Mouse (Mus musculus) ovary, postnatal 14 days (tissue): ENCODE measurements around the gene Prkag2.

ENCODE experiments used
- DNase-seq: peaks from one replicate; pipeline ENCODE4 v3.0.0; 2022; ENCODE audit warnings: low spot score

Gene Prkag2

DNA sequence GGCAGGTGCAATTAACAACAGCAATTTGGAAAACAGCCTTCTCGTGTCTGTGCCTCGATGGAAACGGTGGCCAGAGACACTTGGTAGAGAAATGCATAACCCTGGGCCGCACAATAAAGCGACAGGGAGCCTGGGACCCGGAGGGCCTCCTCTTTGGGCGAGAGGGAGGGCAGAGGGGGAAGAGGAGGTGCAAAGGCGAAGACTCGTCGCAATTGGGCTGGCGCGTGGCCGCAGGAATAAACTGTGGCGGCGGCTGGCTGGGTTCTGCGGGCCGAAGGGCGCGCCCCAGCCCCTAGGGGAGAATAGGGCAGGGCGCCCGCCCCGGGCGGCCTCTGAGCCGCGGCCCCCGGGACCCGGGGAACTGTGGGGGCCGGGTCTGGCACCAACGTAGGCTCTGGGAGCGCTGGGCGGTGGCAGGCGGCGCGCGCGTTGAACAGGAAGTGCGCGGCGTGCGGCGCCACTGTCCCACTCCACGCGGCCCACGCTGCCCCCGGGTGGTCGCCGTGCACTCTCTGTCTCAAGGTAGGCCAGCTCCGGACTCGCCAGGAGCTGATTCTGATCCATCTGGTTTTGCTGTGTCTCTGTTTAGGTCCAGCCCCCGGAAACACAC is at the start of gene Prkag2:
Gene Prkag2, minus strand, starts transcription at position 127 of the 610 bp plus-strand sequence.
- peak; percentile 62 for DNase-seq

DNA sequence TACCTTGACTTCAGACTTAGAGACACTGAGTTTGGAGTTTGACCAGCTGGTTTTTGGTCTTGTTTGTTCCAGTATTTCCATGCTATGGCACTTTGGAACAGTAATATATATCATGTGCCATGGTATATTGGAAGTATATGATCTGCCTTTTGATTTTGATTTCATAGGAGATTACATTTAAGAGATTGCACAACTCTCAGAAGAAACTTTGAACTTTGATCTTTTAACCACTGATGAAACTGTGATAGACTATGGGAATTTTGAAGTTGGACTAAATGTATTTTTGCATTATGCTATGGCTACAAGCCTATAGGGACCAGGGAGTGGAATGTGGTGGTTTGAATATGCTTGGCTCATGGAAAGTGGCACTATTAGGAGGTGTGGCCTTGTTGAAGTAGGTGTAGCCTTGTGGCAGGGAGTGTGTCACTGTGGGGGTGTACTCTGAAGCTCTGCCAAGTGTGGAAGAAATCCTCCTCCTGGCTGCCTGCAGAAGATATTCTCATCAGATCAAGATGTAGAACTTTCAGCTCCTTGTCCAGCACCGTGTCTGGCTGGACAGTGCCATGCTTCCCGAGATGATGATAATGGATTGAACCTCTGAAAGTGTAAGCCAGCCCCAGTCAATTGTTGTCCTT is 49.0 kb upstream of the Prkag2 start:
- no peak for DNase-seq

DNA sequence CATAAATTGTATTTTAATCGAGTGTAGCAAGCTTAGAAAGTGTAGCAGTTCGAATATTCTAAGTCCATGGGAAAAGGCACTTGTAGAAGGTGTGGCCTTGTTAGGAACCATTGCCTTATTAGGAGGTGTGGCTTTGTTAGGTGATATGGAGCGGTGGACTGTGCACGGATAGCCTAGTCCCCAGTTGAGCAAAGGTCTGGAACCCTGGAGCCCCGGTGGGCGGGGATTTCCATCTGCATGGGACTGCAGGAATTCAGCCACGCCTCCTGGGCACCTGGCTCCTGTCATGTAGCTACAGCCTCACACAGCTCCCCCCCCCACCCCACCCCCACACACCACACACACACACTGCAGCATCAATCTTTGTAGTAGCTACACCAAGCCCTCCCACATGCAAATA is 46.3 kb upstream of the Prkag2 start:
- no peak for DNase-seq

DNA sequence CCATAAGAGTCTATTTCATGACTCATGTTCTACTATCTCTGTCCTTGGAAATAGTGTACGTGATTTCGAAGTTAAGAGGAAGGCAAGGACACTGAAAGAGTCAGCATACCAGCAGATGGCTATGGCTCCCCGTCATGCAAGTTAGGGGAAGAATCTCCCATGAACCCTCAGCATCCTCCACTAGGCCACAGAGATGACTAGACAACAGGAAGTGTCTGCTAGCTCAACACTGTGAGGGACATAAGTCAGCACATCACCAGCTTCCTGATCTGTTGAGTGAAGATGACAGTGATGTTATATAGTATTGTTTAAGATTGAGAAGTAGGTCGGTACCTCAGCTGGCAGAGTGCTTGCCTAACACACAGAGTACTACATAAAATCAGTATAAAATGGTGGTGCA is 27.4 kb upstream of the Prkag2 start:
- no peak for DNase-seq

DNA sequence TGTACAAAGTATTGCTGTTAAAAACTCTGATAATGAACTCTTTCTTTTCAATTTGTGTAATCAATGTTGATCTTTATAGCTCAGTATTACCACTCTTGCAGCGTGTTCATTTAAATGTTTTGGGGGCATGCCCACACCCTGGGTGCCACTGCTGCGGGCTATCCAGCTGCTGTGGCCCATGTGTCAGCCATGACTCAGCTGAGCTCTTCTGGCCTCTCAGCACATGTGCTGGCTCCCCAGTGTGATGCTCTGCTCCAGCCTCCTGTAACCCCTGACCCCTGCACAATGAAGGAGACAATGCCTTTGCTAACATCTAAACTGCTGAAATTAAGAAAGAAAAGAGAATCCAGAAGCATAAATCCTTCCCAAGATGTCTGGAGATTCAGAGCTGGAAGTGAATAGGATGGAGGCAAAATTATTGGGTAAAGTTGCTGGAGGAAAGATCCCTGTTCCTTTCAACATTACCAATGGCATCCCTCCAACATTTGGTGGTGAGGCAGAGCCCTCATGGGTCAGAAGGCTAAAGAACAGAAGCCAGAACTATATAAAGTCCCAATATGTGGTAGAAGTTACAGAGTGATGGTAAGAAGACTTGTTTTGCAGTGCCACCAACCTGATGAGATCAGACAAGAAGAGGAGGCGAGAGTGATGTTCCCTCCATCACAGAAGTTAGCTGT is 25.6 kb upstream of the Prkag2 start:
- DNase-seq = no peak

DNA sequence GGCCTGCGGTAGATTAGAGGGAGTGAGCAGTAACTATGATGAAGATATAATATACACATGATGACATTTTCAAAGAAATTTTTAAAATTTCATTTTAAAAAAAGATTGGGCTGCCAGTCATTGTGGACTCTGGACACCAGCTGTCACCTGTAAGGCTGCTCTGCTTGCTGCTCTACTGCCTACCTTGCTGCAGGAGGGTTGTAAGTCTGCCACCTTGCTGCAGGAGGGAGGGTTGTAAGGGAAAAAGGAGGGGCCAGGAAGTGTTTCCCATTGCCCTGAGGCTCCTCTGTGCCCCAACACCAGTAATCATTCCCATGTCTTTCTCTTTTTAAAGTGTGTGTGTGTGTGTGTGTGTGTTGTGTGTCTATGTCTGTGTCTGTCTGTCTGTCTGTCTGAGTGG is 22.1 kb upstream of the Prkag2 start:
- no peak for DNase-seq

DNA sequence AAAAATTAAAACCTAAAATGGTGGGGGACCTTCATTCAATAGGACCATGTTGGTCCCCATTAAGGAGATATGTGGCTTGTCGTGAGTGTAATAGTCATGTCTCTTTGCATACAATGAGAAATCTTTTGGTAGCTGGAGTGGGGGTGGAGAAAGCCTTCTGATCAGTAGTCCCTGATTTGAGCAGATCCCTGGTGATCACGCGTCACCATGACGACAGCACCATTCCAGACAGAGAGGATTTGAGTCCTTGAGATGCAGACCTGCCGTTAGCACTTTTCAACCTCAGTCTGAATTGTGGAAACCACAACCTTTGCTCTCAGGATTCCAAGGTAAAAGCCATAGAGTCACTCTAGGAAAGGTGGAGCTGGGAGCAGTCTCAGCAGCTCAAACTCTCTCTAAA is 18.7 kb upstream of the Prkag2 start:
- no peak for DNase-seq

DNA sequence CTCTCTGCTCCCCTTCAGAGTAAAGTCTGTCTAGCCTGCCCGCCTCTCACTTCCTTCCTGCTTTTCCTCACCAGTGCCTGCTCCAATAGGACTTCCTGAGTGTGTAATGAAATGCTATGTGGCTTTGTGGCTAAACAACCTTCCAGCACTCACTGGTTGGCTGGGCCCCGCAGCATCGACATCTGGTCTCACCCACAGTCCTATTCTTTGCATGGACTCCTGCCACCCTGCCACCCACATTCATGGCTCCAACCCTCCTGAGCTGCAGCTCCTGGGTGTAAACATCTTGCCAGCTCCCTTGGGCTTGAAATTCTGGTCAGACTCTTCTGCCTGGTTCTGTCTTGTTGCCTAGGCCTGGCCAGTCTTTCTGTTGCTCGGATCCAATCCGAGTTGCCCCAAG is 15.6 kb upstream of the Prkag2 start:
- DNase-seq = no peak

DNA sequence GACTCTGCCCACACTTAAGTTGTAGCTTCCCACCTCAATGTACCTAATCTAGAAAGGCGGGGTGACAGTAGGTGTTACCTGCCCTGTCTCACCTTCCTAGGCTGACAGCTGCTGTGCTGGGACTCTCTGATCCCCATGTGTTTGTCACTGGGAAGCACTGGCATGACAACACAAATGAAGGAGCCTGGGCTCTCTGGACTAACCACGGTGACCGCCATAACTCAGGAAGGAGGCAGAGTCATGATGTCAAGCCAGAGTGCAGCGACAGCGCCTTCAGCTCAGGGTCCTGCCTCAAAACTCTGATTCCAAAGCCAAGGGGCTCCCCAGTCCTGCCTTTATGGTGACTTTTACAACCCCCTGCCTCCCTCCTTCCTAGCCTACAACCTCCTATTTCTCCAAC is 14.8 kb upstream of the Prkag2 start:
- no peak for DNase-seq

DNA sequence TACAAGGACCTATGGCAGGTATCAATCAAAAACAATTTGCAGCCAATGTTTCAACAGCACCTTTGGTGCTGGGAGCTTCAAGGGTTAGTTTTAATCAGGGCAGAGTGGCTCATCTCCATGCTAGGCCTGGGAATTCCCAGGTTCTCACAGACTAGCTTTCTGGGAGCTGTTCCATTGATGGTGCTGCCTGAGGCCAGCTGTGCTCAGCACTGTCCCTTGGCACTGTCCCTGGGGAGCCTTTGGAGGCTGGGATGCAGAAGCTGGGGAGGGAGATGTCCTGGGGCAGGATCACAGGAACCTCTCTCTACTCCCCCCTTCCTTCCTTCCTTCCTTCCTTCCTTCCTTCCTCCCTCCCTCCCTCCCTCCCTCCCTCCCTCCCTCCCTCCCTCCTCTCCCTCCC is 13.7 kb upstream of the Prkag2 start:
- no peak for DNase-seq

DNA sequence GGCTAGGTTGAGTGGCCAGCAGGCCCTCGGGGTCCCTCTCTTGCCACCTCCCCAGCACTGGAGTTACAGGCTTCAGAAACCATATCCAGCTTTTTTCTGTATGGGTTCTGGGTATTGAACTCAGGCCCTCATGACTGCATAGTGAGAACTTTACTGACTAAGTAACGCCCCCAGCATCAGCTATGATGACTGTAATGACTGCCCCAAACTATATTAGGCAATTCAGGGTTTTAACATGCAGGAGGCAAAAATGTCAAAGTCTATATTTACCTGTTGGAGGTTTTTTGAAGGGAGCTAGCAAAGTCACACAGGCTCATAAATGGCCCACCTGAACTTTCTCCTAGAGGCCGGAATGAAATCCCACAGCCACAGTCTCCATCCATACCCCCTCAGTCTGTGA is 9.9 kb upstream of the Prkag2 start:
- no peak for DNase-seq

DNA sequence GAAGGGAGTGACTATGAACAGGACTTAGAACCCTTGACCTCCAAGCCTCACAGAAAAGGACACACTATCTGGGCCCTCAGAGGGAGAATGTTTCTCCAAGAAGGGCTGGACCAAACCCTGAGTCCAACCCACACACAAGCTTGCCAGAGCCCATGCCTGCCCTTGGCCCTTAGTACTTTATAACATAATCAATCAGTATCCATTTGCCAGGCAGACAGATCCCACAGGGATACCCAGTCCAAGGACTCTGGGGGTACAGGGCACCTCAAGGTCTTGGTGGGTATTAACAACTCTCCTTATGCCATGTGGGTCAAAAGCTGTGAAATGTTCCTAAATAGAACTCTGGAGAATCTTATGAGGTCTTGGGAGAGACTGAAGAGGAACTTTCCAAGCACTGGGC is 5.3 kb upstream of the Prkag2 start:
- no peak for DNase-seq

DNA sequence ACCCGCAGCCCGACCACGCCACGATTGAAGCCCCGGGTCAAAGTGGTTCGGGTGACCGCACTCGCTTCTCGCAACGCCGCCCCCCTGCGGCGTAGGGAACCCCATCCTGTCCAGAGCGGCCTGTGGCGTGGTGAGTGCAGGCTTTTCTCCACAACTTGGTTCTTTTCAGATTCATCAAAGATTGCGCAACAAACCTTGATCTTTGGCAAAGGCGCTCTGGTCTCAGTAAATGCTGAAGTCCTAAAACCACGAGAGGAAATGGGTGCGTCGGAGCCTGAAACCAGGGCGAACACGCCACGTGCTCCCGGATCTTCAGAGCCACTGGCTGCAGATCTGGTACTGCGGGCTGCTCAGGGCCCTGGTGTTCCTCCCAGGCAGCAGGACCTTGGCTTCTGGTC is 683 bp upstream of the Prkag2 start:
- peak; percentile 54 for DNase-seq

DNA sequence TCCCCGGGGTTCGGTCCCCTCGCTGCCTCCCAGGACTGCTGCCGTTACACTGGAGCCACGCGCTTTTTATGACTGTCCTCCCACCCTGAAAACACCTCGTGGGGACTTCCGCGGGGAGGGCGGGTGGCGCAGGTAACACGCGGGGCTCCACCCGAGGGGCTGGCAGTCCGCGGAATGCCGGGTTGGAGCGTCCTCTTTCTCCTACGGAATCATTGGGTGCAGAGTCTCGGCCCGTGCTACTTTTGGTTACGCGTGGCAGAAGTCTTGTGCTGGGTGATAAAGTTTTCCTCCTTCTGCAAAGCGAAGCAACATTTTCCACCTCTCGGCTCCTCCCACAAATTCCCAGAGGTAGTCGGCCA is 306 bp downstream of the Prkag2 start:
- no peak for DNase-seq

DNA sequence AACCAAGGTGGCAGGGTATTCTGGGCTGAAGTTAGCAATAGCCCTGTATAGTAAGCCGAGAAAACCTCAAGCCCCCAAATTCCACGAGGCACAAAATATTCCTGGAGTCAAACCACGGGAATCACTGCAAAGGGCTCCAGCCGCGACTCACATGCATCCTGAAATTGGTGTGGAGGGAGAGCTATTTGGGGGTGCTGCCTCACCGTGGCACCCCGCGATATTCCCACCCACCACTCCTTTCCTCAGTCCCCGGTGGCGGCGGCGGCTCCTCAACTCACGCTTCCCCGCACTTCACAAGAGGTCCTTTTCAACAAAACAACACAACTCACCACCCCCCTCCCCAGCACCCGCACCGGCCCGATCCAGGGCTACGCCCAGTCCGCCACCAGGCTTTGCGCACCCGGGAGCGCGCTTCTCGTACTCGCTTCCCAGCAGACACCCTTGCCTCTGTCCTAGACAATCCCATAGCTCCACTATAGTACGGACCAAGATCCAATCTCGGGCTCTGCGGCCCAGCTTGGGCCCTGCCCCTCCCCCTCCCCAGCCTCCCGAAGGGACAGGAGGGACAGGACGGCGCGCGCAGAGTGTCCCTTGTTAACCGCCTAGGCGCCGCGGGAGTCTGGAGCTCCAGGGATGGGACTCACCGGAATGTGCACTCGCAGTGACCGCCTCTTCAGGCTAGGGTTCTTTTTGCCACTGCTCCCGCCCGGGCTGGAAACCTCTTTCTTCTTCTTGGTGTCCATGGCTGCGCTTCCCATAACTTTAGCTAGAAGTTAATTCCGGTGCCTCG is 880 bp downstream of the Prkag2 start:
- peak; percentile 54 for DNase-seq

DNA sequence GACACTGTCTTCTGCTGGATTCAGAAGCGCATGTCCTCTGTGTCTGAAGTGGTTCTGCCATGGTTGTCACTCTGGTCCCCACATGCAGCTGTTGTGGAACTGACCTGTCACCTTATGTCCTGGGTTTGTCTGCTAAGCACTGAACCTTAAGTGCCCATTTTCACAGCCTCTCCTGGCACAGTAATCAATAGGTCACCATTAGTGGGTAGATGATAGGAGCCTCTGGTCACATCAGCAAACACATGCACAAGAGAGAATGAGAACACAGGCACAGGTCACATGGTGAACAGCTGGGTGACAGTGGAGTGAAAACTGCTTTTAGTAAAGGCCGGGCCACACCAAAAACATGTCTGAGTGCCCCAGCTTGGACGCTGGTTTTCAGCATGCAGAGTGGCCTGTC is 2.6 kb downstream of the Prkag2 start:
- no peak for DNase-seq

DNA sequence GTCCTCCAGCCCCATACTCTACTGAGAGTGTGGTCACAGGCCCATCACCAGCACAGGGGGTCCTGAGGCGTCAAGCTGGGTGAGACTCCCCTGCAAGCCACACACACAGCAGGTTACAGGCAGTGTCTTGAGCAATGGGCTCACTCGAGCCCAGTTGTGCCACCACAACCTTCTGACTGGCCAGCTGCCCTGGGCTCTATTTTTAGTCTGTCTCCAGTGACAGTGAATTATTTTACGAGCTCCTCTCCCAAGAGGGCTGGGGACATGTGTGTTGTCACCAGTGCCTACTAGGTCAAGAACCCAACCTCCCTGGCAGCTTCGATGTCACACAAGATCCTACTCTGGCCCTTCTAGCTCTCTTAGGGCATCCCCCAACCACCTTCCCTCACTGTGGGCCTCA is 4.0 kb downstream of the Prkag2 start:
- DNase-seq = no peak

DNA sequence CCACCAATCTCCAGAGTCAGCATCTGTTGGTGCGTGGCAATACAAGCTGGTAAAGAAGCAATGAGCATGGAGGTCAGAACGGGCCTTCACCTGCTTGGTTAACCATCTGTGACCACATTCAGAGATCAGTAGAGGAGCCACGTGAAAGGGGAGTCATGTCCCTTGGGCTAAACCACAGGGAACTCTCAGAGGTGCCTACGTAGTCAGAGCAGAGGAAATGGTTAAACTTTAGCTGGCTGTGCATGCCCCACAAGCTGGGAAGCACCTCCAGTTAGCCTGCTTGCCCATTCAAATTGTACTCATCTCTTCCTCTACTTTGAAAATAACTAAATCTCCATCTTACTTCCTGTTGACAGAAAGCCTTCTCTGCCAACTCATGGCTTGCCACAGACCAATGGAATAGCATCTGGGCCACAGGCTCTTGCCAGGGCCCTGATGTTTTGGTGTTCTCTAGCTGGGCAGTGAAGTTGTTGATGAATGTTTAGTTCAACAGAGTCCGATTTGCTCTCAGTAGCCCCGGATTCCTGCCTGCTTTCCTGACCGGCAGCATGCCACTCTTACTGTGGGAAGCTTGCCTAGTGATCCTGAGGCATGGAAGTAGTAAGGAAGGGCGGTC is 7.7 kb downstream of the Prkag2 start:
- no peak for DNase-seq

DNA sequence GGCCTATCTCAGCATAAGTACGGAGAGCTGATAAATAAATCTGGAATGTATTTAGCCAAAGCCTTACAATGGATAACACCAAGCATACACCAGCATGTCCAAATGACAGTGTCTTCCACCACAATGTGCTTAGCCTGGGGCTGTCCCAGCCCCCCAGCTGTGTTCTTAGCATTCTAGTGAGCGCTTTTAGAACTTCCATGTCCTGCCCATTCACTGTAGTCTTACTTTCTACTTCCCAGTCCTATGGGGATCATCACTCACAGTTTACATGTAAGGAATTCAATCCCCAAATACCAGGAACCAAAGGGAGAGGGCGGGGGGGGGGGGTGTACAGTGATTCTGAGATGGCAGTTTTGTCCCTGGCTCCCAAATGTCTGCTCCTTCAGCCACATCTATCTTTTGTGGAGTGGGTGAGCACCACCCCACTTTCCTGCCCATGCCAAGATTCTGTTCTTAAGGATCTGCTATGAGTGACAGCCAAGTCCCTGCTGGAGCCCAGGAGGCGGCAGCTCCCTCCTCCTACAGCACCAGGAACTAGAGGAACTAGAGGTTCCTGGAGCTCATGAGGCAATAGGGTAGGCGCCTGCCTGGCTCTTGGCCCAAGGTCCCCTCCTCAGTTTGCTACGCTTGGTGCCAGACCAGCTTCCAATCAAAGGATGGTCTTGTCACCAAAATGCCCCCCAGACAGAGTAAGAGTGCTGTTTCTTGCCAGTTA is 11.0 kb downstream of the Prkag2 start:
- DNase-seq = no peak

DNA sequence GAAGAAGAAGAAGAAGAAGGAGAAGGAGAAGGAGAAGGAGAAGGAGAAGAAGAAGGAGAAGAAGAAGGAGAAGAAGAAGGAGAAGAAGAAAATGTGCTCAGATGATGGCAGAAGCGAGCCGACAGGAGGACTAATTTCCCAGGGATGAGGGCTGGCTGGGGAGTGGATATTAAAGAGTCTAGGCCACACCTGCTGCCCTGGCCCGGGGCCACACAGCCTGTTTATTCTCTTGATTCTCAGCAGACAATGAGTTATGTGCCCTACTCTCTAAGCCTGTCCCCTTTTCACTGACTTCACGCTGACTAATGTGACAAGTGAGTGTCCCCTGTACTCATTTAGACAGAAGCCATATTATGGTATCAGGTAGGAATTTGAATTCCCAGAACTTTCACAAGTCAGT is 11.8 kb downstream of the Prkag2 start:
- DNase-seq = no peak

DNA sequence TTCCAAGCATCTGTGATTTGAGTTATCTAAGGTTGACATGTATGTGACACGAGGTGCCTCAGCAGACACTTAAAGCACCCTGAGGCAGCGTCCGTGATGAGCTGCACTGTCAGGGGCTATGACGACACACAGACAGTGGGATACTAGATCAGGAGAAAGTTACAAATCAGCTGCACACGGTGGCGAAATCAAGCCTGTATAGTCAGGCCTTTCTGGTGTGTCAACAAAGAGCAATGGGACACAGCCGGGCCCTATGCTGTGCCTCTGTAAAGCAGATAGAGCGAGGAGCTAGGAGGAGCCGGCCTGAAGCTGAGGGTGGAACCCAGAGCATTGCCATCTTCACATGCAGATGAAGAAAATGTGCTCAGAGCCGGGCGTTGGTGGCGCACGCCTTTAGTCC is 12.3 kb downstream of the Prkag2 start:
- no peak for DNase-seq

DNA sequence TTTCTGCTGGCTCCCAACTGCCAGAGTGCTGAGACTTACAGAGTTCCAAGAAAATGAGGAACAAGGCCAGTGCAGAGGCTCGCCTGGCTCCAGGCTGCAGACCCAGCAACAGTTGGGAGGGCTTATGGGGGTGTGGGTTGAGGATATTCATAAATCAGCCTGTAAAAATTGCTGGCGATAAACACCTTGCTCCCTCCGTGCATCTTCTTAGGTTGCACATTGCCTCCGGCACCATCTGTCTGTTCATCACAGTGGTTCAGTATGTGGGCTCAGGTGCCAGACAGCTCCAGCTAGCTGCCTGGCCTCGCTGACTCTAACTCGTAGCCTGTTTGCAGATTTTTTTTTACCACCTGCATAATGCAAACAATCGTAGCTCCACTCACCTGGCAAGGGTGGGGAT is 13.4 kb downstream of the Prkag2 start:
- DNase-seq = no peak
